In the genomic region with DNA sequence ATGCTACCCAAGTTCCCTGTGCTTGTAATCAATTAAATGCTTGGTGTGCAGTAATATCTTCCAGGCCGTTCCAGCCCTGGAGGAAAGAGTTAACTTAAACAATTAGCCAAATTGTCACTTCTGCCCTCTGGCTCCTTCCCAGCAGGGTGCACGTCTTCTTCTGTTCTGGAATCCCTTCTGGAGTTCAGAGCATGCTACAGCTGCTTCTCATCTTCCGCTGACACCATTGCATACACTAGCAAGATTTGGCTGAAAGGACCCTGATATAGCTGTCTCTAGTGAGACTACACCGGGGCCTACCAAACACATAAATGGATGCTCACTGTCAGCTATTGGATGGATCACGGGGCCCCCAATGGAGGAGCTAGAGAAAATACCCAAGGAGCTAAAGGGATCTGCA, we compare ENCODE assay signal across 7 mouse cellular contexts.
DNase-seq lines count a peak whose midpoint lies in the region; ATAC-seq lines count a peak whose summit lies in the region.
"Not testable (repeated sequence)": the region's sequence is repeated elsewhere in the genome, so short reads cannot be mapped to it uniquely, and the experiment has no call there.

No protein-coding gene starts in this region.

- ATAC-seq in kidney, embryonic 16.5 days (ENCODE audit: low FRiP score, low TSS enrichment), result peak; percentile 77; the same call in 1 of the 2 replicates
- ATAC-seq in lung, embryonic 15.5 days (ENCODE audit: borderline replicate concordance, extremely low read depth, low FRiP score, low TSS enrichment), result peak; percentile 59; the same call in 1 of the 2 replicates
- not testable (repeated sequence) for ATAC-seq in neural tube, embryonic 11.5 days (ENCODE audit: insufficient read depth, low FRiP score, low TSS enrichment)

- DNase-seq in embryo, embryonic 9.5 days (ENCODE audit: extremely low spot score), result peak; percentile 22
- peak; percentile 7 for DNase-seq in forelimb bud, embryonic 11.5 days (ENCODE audit: low read depth, low spot score)
- DNase-seq in kidney, postnatal 4 days, result peak; percentile 51 to 63
- peak; percentile 14 for DNase-seq in midbrain, embryonic 10.5 days (ENCODE audit: low spot score)
- DNase-seq in neural tube, embryonic 11.5 days (ENCODE audit: low spot score), result peak; percentile 28

- WGBS in kidney, embryonic 16.5 days, result 47% methylated on average over 5 of the region's 5 CpGs
- 51% methylated on average over 5 of the region's 5 CpGs for WGBS in lung, embryonic 15.5 days
- 53% methylated on average over 5 of the region's 5 CpGs for WGBS in midbrain, embryonic 10.5 days
- 45% methylated on average over 5 of the region's 5 CpGs for WGBS in neural tube, embryonic 11.5 days

- not testable (repeated sequence) for H3K4me1 ChIP-seq in kidney, embryonic 16.5 days (ENCODE audit: insufficient read depth, low read length); lung, embryonic 15.5 days; neural tube, embryonic 11.5 days (ENCODE audit: control insufficient read depth, insufficient read depth, low read length)
- peaks cover 41% of the 10 kb centered on the region for H3K4me1 ChIP-seq in midbrain, embryonic 10.5 days

- H3K4me2 ChIP-seq in kidney, embryonic 16.5 days (replicated peaks; ENCODE audit: low read depth, low read length); lung, embryonic 15.5 days; neural tube, embryonic 11.5 days (ENCODE audit: low read depth): not testable (repeated sequence)

- H3K4me3 ChIP-seq in kidney, embryonic 16.5 days (ENCODE audit: low read length); lung, embryonic 15.5 days; midbrain, embryonic 10.5 days; neural tube, embryonic 11.5 days (ENCODE audit: low read depth, low read length): not testable (repeated sequence)

- H3K9me3 ChIP-seq in kidney, embryonic 16.5 days (ENCODE audit: low read length); lung, embryonic 15.5 days; midbrain, embryonic 10.5 days (replicated peaks); neural tube, embryonic 11.5 days (ENCODE audit: control insufficient read depth, low read length): not testable (repeated sequence)

- H3K27me3 ChIP-seq in kidney, embryonic 16.5 days (ENCODE audit: insufficient read depth, low read length); lung, embryonic 15.5 days; neural tube, embryonic 11.5 days (ENCODE audit: control insufficient read depth, insufficient read depth, low read length): not testable (repeated sequence)
- peaks cover 16% of the 10 kb centered on the region for H3K27me3 ChIP-seq in midbrain, embryonic 10.5 days (ENCODE audit: low read depth, poor library complexity, severe bottlenecking)

- not testable (repeated sequence) for H3K36me3 ChIP-seq in kidney, embryonic 16.5 days (ENCODE audit: insufficient read depth, low read length); lung, embryonic 15.5 days; midbrain, embryonic 10.5 days; neural tube, embryonic 11.5 days (ENCODE audit: control insufficient read depth, insufficient read depth, low read length)

- H3K27ac ChIP-seq in kidney, embryonic 16.5 days (ENCODE audit: low read length); lung, embryonic 15.5 days; midbrain, embryonic 10.5 days (replicated peaks); neural tube, embryonic 11.5 days (ENCODE audit: low read depth, low read length): not testable (repeated sequence)

- not testable (repeated sequence) for H3K9ac ChIP-seq in kidney, embryonic 16.5 days (replicated peaks; ENCODE audit: low read length); lung, embryonic 15.5 days; neural tube, embryonic 11.5 days (ENCODE audit: low read length)

Comparison
In these comparisons a context has a peak if more than half of its experiments do, and no peak if none do; other contexts are left out.
1. DNase-seq: peak in every context shown above with its lines; median percentile 57 in kidney, postnatal 4 days; 28 in neural tube, embryonic 11.5 days; 22 in embryo, embryonic 9.5 days; 14 in midbrain, embryonic 10.5 days; 7 in forelimb bud, embryonic 11.5 days.